Mouse (Mus musculus): ENCODE data around the gene Pappa.

The Pappa gene

DNA sequence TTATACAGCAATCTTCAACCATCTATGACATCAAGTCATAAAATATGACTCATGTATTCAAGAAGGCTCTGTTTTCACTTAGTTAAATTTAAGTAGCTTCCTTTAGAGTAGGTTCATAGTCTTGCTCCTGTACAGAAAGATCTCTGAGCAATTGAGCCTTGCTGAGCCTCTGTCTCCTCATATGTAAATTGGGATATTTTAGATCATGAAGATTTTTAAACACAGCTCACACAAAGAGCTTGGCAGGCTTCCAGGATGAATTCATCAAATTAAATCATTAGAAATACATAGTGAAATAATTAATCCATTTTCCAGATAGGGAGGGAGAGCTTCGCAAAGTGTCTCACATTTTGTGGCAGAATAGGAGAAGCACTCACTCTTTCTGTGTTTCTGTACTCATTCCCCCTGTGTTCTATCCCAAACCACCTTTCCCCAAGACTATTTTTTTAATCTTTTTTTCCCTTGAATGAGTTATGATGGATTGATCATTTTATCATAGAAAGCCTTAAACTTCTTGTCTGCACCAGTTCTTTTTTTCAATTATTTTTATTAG lies 149.4 kb downstream of the Pappa start:
- no peak for DNase-seq

DNA sequence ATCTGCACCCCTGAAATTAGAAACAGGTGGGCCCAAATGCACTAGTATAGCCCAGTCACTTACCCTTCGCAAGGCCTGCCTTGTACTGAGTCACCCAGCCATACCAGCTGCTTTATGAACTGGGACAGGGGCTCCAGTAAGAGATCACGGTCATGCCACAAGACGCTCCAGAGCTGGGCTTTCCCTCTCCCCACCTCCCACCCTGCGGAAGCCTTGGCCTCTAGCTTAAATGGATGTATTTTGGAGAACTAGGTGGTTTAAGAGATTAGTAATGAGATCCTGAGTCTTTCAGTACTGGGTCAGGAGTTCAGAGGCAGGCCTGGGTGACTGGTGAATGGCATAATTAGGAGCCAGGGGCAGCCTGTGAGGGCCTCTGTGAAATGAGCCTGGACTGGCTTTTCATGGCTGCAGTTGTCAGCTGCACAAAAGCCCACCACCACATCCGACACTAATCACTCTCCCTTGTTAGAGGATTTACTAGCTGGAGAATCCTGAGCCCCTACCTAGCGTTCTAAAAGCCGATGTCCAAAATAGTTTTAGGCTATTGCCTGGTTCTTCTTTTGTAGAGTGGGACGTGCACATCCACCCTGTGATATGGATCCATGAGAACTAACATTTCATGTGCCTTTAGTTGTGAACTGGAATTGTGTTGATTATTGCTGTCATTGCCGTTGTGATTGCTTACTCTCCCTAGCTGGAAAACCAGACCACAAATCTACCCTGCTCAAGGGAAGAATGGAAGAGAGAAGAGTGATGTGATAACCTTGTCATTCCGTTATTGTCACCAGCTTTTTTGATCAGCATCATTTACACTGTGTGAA lies 154.7 kb downstream of the Pappa start:
- DNase-seq, result no peak

DNA sequence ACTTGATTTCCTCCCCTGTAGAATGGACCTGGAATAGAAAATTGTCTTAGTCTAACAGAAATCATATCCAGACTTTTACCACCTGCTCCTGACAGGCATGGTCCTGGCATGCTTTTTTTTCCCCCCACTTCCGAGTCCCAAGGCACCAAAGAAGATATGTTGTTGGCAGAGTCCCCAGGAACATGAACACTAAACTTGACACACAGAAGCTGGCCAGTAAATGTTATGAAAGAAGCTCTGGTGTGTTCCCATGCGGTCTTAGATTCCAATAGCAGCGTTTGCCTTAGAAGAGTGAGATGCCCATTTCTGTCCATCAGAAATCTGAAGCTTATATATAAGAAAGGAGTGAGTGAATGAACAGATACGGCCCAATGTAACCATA lies 155.3 kb downstream of the Pappa start:
- no peak for DNase-seq

DNA sequence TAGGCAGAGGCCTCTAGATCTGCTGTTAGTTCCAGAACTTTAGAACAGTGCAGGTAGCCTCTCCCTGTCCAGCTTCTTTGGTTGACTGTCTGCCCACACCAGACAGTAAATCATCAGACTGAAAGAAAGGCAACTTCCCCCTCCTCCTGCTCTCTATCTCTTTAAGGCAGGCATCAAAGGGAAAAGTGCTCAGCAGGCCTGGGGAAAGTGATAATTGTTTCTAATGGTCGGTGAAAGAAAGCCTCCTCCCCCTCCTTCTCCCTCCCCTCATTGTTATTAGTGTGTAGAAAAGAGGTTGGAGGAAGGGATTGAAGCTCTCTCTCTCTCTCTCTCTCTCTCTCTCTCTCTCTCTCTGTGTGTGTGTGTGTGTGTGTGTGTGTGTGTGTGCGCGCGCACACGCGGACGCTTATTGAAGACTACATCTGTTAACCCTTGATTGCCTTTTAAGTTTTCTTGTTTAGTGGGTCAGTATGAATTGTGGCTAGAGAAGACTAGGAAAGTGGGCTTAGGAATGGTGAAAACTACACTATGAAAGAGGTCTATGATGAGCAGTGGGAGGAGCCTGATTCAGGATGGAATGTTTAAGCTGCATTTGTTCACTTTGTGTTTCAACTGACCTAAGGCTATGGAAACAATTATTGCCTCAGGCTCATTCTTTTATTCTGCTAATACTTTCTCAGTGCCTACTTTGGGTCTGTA lies 156.2 kb downstream of the Pappa start:
- no peak for DNase-seq

DNA sequence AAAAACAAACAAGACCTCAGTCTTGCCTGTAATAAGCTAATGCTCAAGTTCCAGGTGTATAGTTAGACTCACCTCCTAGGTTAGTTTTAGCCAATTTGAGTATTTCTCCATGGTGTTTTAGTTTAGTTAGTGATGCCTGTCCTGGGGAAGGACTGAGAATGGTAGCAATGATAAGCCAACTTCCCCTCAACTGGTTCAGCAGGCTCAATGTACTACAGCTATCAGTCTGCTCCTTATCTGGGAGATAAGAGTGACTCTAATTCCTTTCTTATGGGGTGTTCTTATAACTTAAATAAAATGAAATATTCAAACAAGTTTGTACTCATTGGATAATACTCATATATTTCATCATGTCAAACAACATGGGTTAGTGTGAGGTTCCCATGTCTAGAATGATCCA lies 156.9 kb downstream of the Pappa start:
- no peak for DNase-seq

DNA sequence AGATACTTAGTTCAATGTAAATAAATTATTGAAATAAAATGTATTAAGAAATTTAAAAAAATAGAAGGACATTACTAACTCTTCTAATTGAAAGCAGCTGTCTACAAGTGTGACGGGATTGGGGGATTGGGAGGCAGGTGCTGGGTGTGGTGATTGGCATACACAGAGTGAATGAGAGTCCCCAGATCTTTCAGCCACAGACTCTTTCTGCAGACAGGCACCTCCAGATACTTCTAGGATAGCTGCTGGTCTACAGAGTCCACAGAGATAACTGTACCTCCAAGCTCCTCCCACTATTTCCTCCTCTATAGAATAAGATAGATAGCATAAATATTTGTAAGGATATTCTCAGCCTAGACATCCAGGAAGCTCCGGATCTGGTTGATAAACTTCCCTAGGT lies 159.6 kb downstream of the Pappa start:
- DNase-seq, result no peak

DNA sequence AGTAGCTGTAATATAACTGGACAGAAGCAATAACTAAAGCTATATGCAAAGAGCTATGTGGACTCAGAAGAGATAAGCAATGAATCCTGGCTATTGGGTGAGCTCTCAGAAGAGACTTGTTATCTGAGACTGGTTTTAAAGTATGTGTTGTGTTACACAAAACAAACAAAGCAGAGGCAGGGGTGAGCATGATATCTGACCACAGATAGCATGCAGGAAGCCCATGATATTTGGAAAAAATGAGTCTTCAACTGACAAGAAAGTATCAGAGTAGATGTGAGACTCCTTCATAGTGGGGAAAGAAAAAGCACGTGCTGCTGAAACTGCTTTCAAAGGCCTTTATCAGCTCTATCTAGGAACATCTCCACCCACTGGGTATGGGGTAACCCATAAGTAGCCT lies 161.2 kb downstream of the Pappa start:
- DNase-seq, result no peak

DNA sequence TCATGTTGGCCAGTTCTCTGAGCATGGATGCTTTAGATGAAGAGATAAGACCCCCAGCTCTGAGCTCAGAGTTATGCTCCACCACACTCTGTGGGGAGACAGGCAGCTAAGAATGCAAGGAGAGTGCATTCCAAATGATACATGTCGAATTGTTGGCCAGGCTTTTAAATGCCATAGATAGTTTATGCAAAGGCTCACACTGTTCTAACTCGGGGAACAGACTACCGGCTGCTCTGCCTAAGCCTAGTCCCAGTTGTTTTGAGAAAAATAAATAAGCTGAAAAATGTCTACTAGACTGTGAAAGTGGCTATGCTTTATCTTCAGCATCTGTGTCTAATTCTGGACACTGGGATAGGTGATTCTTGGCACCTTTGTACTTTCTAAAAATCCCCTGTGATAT lies 165.3 kb downstream of the Pappa start:
- DNase-seq, result no peak

DNA sequence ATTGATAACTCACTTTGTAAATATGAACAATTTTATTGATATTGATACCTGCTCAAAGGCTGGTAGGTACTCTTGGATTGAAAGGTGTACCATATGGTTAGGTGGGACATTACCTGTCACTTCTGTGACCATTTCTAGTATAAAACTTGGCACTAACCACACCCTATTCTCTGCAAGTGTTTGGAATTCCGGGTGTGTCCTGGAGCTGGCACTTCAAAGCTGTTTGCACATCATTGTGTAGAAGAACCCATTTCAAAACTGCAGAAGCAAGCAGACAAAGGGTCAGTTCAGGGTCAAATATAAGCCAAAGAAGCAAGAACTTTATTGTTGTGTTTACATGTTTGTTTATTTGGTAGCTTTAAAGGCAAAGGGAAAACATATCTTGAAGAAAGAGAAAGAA lies 171.8 kb downstream of the Pappa start:
- DNase-seq, result no peak

DNA sequence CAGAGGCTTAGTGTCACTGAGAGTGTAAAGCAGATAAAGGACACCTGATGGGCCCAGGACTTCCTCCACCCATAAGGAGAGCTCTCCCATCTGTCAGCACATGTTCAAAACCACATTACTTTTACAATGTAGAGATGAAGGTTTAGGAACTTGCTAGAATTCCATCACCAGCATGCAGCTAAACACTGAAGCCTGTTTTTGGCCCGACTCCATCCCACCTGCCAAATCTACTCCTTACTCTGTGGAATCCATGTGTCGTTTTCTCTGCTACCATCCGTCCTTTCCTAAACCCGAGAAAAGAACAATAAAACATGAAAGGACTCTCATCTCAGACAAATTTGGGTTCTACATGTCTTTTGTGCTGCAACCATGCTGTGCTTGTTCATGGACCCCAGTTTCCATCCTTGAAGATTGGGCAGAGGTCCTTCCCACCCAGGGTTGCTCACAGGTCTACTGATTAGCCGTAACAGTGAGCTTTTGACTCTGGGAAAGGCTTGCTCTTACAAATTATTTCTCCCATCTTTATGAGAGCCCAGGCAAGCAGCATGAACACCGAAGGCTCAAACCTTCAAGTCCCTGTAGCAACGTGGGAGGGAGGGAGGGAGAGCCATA lies 172.5 kb downstream of the Pappa start:
- DNase-seq, result peak; percentile 52 to 72

DNA sequence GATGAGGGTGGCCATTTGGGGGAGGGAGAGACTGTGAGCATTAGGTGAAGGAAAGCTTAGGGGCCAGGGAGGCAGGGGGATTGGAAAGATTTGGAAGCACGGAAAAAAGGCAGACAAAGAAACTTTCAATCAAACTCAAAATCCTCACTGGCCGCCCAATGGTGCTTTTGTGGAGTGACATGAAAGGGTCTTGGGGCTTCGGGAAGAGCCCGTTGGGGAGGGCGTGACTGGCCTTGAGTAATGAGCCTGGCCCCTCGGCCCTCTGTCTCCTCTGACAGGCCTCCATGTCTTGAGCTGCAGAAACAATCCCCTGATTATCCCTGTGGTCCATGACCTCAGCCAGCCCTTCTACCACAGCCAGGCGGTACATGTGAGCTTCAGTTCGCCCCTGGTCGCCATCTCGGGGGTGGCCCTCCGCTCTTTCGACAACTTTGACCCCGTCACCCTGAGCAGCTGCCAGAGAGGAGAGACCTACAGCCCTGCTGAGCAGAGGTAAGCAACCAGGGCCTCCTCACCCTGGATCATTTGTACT lies 173.1 kb downstream of the Pappa start:
- DNase-seq, result no peak

DNA sequence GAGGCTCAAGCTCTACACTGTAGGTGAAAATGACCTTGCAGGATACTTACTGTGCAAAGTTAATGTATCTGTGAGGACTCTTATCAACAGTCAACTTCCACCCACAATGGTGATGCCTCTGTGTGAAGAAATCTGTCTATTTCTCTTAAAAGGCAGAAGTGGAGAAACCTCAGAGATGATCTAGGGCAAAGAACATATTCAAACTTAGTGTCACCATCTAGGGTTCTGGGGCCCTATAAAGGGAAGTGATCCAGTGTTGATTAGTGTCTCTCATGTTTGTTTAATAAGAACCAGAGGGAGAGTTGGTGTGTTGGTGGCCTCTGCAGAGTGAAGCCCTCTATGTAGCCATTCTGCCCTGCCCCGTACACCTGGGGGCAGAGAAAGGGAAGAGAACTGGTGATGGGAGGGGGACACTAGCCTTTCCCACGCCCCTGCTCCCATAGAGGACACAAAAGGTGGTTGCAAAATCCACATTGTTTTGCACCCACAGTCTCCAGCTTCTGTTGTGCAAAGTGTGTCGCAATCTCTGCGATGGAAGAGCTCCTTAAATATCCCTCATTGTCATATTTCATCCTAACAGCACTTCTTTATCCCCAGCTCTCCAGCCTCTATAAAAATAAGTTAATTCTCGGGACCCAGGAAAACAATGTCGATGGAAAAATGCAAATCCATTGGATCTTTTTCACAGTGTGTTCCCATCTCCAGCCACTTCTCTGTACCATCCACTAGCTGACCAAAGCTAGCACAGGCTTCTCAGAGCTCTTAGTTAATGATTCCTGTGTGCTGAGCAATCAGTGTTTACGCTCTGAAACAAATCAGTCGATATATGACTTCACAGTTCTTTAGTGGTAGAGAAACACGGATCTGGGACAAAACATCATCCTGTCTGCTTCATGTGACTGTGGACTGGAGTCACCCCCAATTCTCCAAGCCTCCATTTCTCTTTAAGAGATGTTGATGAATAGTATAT lies 174.5 kb downstream of the Pappa start:
- no peak for DNase-seq

DNA sequence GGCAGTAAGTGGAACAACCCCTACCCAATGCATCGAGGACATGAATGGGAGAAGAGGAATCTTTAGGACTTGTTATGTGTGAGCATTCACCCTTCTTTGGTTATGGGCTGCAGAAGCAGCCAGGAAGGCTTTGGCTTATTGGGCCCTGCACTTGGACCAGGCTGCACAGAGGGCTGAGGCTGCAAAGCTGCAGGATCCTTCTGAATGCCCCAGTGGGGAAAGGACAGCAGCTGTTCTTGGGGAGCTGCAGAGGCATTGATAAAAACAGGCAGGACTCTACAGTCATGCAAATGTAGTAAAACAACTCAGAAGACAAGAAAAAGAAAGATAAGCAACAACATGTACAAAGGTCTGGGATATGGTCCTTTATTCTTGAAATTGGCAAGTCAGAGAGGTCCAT lies 175.4 kb downstream of the Pappa start:
- DNase-seq, result no peak

DNA sequence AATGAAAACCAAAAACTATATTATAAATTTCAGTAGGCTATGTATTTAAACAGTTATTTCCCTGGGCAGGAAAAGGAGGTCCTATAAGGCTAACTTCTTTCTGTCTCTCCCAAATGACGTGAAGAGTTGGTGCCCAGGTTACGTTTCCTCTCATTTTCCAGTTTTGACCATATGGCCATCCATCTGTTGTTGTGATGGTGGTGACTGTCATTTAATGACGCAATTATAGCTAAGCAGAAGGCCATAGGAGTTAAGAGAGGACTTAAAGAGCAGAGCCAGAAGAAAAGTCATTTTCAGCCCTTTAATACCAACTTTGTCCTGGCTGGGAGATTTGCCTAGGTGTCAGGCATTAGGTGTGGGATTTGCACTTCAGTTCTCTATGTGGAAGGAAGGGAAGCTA lies 176.5 kb downstream of the Pappa start:
- no peak for DNase-seq

DNA sequence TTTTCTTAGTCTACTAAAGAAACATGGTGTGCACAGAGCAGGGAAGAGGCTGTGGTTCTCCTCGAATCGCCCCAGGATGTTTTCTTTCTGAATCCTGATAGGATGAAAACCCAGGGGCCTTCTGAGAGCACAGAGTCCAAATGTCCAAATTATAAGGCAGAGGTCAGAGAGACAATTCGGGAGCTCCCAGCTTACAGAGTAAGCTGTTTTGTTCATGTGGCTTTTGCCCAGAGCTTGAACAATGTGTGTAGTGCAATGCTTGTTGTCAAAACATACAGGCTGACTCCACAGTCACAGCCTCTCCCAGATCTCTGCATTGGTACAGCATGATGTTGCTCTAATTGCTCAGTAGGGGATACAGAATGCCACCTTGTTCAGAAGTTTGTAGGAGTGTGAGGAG lies 178.7 kb downstream of the Pappa start:
- DNase-seq, result no peak

DNA sequence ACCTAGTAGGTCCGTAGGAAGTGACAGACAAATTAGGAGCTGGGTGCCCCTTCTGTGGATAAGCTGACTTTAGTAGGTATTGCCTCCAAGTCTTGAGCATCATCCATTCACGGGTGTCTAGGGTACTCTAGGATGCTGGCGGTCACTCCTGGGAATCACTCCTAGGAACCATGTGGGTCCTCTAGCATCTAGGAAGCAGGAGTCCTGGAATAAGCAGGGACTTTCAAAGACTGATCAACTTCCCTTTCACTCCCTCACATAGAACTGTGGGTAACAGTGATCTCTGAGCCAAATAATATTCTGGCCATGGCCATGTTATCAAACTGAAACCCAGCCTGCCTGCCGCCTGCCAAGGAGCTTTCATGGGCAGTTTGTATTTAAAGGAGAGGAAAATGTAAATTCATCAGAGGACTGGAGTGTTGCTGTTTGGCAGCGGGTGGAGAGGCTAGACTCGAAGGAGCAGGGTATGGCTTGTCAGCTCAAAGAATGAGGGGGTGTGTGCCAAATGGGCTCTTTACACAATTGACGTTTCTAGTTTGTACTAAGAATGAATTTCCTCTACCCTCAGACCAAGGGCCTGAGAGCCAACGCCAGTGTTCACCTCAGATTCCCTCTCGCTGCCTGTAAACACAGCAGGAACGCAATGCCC lies 194.0 kb downstream of the Pappa start:
- DNase-seq, result no peak

DNA sequence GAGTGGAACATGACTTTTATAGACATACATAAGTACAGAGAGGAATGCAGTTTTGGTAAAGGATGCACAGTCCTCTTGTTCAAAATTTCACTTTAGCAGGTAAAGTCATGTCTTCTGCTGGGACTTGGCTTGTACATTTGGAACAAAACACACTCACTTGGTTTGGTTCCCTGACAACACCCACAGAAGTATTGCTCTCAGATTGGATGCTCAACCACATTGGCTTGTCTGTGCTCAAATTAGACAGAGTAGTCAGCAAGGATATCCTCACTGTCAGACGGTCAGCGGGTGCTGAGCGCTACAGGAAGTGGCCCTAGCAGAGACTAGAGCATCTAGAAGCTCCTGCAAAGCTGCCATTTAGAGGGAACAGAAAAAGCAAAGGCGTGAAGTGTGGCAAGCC lies 197.4 kb downstream of the Pappa start:
- DNase-seq, result no peak

DNA sequence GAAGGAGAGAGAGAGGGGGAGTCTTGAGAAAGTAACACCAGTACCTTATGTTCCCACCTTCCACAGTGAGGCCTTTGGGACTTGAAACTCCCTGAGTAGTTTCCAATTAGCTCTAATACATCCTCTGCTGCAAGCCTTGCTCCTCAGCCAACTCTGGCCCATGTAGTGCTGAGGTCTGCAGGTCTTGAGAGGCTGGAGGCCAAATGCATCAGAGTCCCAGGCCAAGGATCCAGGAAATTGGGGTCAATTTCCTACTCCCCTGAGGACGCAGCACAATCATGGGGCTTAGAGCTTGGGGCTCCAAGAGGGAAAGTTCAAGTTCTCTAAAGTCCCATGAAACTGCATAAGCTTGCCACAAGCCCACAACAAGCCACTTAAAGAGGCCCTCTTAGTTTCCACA lies 198.0 kb downstream of the Pappa start:
- no peak for DNase-seq

DNA sequence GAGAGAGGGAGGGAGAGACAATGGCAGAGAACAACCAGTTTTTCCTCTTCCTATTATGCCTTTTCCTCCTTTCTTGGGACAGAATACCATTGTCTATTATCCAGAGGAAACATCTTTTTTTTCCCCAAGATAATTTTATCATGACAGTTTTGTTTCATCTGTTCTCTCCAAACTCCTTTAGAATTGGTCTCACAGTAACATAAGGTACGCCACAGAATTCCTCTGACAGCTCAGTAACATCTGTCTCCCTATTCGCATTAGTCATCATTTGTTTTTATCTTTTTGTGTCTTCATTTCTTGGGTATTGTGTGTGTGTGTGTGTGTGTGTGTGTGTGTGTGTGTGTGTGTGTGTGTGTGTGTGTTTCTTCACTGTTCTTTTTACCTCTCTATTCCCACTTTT lies 201.8 kb downstream of the Pappa start:
- no peak for DNase-seq

DNA sequence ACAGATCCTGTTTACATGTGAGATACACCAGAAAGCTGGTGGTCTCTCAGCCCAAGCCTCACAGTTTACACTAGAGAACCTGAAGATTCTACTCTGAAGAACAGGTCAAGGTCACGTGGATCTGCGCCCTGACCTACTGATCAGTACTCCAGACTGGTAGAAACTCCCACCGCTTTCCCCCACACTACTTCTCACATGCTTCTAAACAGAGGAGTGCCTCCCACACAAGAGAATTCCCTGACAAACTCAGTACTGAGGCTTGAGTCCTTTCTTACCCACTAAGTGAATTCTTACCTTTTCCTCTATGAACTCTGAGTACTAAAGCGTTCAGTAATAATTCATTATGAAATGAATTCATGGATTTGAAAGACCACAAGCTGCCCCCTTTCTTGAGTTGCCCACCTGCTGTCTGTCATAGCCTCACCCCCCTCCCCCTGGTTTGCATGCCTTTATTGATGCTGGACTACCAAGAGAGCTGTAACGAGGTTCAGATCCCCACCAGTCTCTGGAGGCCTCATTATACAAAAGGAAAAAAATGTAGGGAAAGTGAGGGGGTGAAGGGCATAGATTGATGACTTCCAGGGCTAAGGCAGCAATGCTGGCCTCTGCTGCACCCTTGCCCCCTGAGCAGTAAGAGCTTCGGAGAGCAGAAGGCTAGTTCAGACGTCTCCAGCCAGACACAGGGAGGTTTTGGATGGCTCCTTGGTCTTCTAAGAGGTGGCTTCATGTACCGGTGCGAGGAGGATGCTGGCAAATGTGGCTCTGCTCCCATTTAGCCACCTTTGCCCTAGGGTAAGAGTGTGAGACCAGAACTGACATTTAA lies 204.7 kb downstream of the Pappa start:
- no peak for DNase-seq

DNA sequence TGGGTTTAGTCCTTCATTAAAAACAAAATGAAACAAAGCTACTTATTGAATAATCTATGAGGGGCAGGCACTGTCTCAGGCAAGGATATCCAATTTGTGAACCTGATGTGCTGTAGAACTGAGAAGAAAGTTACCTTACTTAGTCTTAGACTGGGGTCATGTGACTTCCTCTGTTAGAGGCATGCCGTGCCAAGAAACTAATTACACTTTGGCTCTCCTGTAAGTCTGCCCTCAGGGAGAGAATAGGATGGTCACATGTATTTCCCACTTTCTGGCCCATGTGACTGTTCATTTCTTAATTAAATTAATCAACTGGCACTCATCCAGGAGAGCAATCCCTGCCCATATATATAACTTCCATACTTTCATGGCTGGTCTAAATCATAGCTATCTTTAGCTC lies 209.7 kb downstream of the Pappa start:
- DNase-seq, result no peak
